Mouse (Mus musculus): ENCODE measurements at regions not wholly inside any gene's neighbourhood (a gene's known extent, or its start where the extent isn't known, plus 50 kb on each side); places are given as distances from the start of the nearest gene placed in this dataset.

DNA sequence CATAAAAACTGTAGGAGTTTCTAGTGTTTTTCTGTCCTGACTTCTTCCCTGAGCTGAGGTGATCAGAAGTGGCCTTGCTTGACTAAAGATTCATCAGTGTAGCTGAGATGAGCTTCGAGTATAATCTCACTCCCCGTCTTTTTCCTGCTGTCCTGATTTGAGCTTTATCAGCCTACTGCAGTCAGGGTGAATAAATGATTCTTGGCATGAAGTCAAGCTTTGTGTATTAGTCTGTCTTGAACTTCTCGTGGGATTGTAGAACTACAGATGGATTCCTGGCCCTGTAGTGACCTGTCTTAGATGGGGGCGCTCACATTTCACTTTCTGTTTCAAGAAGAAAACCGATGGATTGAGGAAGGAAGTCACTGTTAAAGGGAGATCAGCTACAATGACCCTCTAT lies 405.7 kb upstream of the Arglu1 start:
- TF ChIP-seq CTCF (IDR thresholded peaks at IDR 0.05; ENCODE audit: borderline replicate concordance, insufficient read depth, low read depth, low read length) (no peak), POLR2A (IDR thresholded peaks at IDR 0.05; ENCODE audit: borderline replicate concordance, insufficient read depth, low read length) (no peak)

Measured in cerebellum, adult 2 months (tissue).